ENCODE assay signal across 8 mouse cellular contexts in genomic region chr5:118171665-118172064, GRCm38 (mm10). TPM values are rescaled to one million over a fixed set of nuclear protein-coding genes. Genes with fewer than 3 reads are reported as not detected.
A peak's percentile ranks its signal among the peaks of the same experiment; 100 is the strongest.
DNase-seq lines count a peak whose midpoint lies in the region; ATAC-seq lines count a peak whose summit lies in the region.

No protein-coding gene starts in this region.

- peak overlapping the region; percentile 34; the same call in 1 of the 2 replicates for H3K9ac ChIP-seq in embryonic facial prominence, embryonic 14.5 days (ENCODE audit: low read depth, low read length)
- H3K9ac ChIP-seq in intestine, embryonic 15.5 days = 0 out of 2 replicates have a peak overlapping the region, but pooled peaks have one; percentile 13
- no peak overlapping the region for H3K9ac ChIP-seq in midbrain, embryonic 14.5 days (replicated peaks; ENCODE audit: low read length)

- peaks cover 16% of the 10 kb centered on the region; the same call in 1 of the 2 replicates for H3K4me1 ChIP-seq in embryonic facial prominence, embryonic 14.5 days (ENCODE audit: control insufficient read depth, insufficient read depth, low read length)
- peaks cover 29% of the 10 kb centered on the region for H3K4me1 ChIP-seq in intestine, embryonic 15.5 days (replicated peaks)
- H3K4me1 ChIP-seq in midbrain, embryonic 14.5 days (ENCODE audit: control insufficient read depth, insufficient read depth, low read length) = peaks cover 14% of the 10 kb centered on the region; the same call in 1 of the 2 replicates

- H3K27ac ChIP-seq in embryonic facial prominence, embryonic 14.5 days (replicated peaks; ENCODE audit: low read depth, low read length) = no peak overlapping the region
- no peak overlapping the region for H3K27ac ChIP-seq in intestine, embryonic 15.5 days
- H3K27ac ChIP-seq in midbrain, embryonic 14.5 days (replicated peaks; ENCODE audit: low read depth, low read length) = no peak overlapping the region

- peak; percentile 52 for DNase-seq in layer of hippocampus, adult 11-12 months (ENCODE audit: low spot score)
- no peak for DNase-seq in layer of hippocampus, postnatal 14 days (ENCODE audit: low spot score in 2 of 2)
- no peak for DNase-seq in embryonic facial prominence, embryonic 14.5 days (ENCODE audit: low spot score)
- no peak for DNase-seq in midbrain, embryonic 14.5 days
- no peak for DNase-seq in urinary bladder, adult 2 months (ENCODE audit: low spot score)
- DNase-seq in kidney, adult 11 months = no peak
- no peak for DNase-seq in adrenal gland, postnatal 10 days

- peak overlapping the region; percentile 37 for H3K4me3 ChIP-seq in embryonic facial prominence, embryonic 14.5 days (ENCODE audit: low read depth, low read length)
- peak overlapping the region; percentile 37 for H3K4me3 ChIP-seq in intestine, embryonic 15.5 days (replicated peaks)
- H3K4me3 ChIP-seq in midbrain, embryonic 14.5 days (replicated peaks; ENCODE audit: low read depth, low read length) = peak overlapping the region; percentile 23

- ATAC-seq in embryonic facial prominence, embryonic 14.5 days (ENCODE audit: low read depth) = no peak
- no peak for ATAC-seq in intestine, embryonic 15.5 days
- no peak for ATAC-seq in midbrain, embryonic 14.5 days (ENCODE audit: low FRiP score, low TSS enrichment)

- H3K36me3 ChIP-seq in embryonic facial prominence, embryonic 14.5 days (ENCODE audit: control insufficient read depth, insufficient read depth, low read length) = no peaks in the 10 kb centered on the region
- no peaks in the 10 kb centered on the region for H3K36me3 ChIP-seq in intestine, embryonic 15.5 days
- no peaks in the 10 kb centered on the region for H3K36me3 ChIP-seq in midbrain, embryonic 14.5 days (ENCODE audit: control insufficient read depth, insufficient read depth, low read length)

- peaks cover 84% of the 10 kb centered on the region for H3K27me3 ChIP-seq in embryonic facial prominence, embryonic 14.5 days (replicated peaks; ENCODE audit: control insufficient read depth, insufficient read depth, low read length)
- peaks cover 72% of the 10 kb centered on the region for H3K27me3 ChIP-seq in intestine, embryonic 15.5 days (replicated peaks)
- peaks cover 68% of the 10 kb centered on the region for H3K27me3 ChIP-seq in midbrain, embryonic 14.5 days (ENCODE audit: control insufficient read depth, insufficient read depth, low read length)

- WGBS in embryonic facial prominence, embryonic 14.5 days = under 1% methylated on average over 28 of the region's 36 CpGs
- WGBS in intestine, embryonic 15.5 days = under 1% methylated on average over 35 of the region's 36 CpGs
- WGBS in midbrain, embryonic 14.5 days = under 1% methylated on average over 36 of the region's 36 CpGs

- H3K9me3 ChIP-seq in embryonic facial prominence, embryonic 14.5 days (ENCODE audit: control insufficient read depth, low read length) = 0 out of 2 replicates have a peak, but pooled peaks cover 4% of the 10 kb centered on the region
- H3K9me3 ChIP-seq in intestine, embryonic 15.5 days = no peaks in the 10 kb centered on the region
- no peaks in the 10 kb centered on the region for H3K9me3 ChIP-seq in midbrain, embryonic 14.5 days (ENCODE audit: control insufficient read depth, low read length)

- peak overlapping the region; percentile 55 for H3K4me2 ChIP-seq in embryonic facial prominence, embryonic 14.5 days (ENCODE audit: low read depth, low read length)
- H3K4me2 ChIP-seq in intestine, embryonic 15.5 days (replicated peaks) = peak overlapping the region; percentile 73
- H3K4me2 ChIP-seq in midbrain, embryonic 14.5 days (ENCODE audit: low read length) = peak overlapping the region; percentile 48

RNA-seq across cellular contexts. Expression of gene Hrk, which starts 7.2 kb away (rescaled TPM):
- total RNA-seq in layer of hippocampus, postnatal 14 days (2021) = 10 to 100 TPM; 35.7 to 36.7 TPM
- 0.29 and 0.38 TPM in 2 replicates for polyA plus RNA-seq in embryonic facial prominence, embryonic 14.5 days (2014; fragmentation: Nextera tagmentation; extraction: Ambion mirVana)
- polyA plus RNA-seq in intestine, embryonic 15.5 days (2015; fragmentation: Nextera tagmentation; extraction: Ambion mirVana) = 0.11 and 0.25 TPM in 2 replicates
- 1.4 and 2.9 TPM in 2 replicates for polyA plus RNA-seq in midbrain, embryonic 14.5 days (2014; fragmentation: Nextera tagmentation; extraction: Ambion mirVana)
- 0.01 TPM in 2 replicates for polyA plus RNA-seq in urinary bladder, adult 2 months (2012; rRNA removed)
- under 1 TPM; 0.33 to 0.91 TPM for total RNA-seq in adrenal gland, postnatal 10 days (2021)

RNA-seq across cellular contexts. Expression of gene Fbxw8, which starts 16.4 kb away (rescaled TPM):
- total RNA-seq in layer of hippocampus, postnatal 14 days (2021) = 10 to 100 TPM; 40.4 to 41.7 TPM
- 31.7 and 32.2 TPM in 2 replicates for polyA plus RNA-seq in embryonic facial prominence, embryonic 14.5 days (2014; fragmentation: Nextera tagmentation; extraction: Ambion mirVana)
- polyA plus RNA-seq in intestine, embryonic 15.5 days (2015; fragmentation: Nextera tagmentation; extraction: Ambion mirVana) = 20.7 and 22.6 TPM in 2 replicates
- polyA plus RNA-seq in midbrain, embryonic 14.5 days (2014; fragmentation: Nextera tagmentation; extraction: Ambion mirVana) = 21.4 and 21.6 TPM in 2 replicates
- polyA plus RNA-seq in urinary bladder, adult 2 months (2012; rRNA removed) = 30.9 and 32.3 TPM in 2 replicates
- total RNA-seq in adrenal gland, postnatal 10 days (2021) = 10 to 100 TPM; 51.8 to 53.4 TPM
